Mouse (Mus musculus): Measurements from ENCODE around the gene Brpf3.

GRCm38 (mm10) chr17:28832040-28832439, 31.1 kb downstream of the Brpf3 start:
- no peak for TF ChIP-seq GATA1 (IDR thresholded peaks at IDR 0.05; ENCODE audit: borderline replicate concordance, low read length)
- TF ChIP-seq FLI1 (IDR thresholded peaks at IDR 0.05; ENCODE audit: low read length): no peak

All from megakaryocyte, embryonic 14.5 days (primary cell).